Mouse (Mus musculus) embryonic facial prominence, embryonic 11.5 days (tissue): ENCODE measurements at regions not wholly inside any gene's neighbourhood (a gene's known extent, or its start where the extent isn't known, plus 50 kb on each side); places are given as distances from the start of the nearest gene placed in this dataset.

Source experiments
- ATAC-seq: fragments of 200-750 bp; cut with Nextera tagmentation; replicated peaks from 2 replicates; pipeline ENCODE4 v1.8.0; 2017; ENCODE audit warnings: low read depth; ENCODE audit not compliant: insufficient number of reproducible peaks, low FRiP score, low TSS enrichment
- DNase-seq: peaks from one replicate; pipeline ENCODE4 v3.0.0-alpha.2; 2015; ENCODE audit warnings: low spot score
- H3K27ac ChIP-seq: fragments of 300-500 bp; sonication (generic); replicated peaks from 2 replicates; pipeline ENCODE4 v1.5.1; 2014; ENCODE audit warnings: mild to moderate bottlenecking, low read depth, low read length, control low read depth
- H3K27me3 ChIP-seq: fragments of 300-500 bp; sonication (generic); 2 replicates; pipeline ENCODE4 v1.6.1; 2014; ENCODE audit warnings: mild to moderate bottlenecking, low read length, moderate library complexity, mixed read lengths; ENCODE audit not compliant: control insufficient read depth, insufficient read depth
- H3K36me3 ChIP-seq: fragments of 300-500 bp; sonication (generic); replicated peaks from 2 replicates; pipeline ENCODE4 v1.6.1; 2014; ENCODE audit warnings: low read depth, mild to moderate bottlenecking, low read length, moderate library complexity, mixed read lengths; ENCODE audit not compliant: control insufficient read depth, insufficient read depth
- H3K4me1 ChIP-seq: fragments of 300-500 bp; sonication (generic); 2 replicates; pipeline ENCODE4 v1.6.1; 2014; ENCODE audit warnings: low read length, mixed read lengths; ENCODE audit not compliant: control insufficient read depth, insufficient read depth
- H3K4me2 ChIP-seq: fragments of 300-500 bp; sonication (generic); 2 replicates; pipeline ENCODE4 v1.6.1; 2014; ENCODE audit warnings: low read depth, mild to moderate bottlenecking, control low read depth, low read length, moderate library complexity
- H3K4me3 ChIP-seq: fragments of 300-500 bp; sonication (generic); 2 replicates; pipeline ENCODE4 v1.5.1; 2014; ENCODE audit warnings: low read depth, low read length, control low read depth
- H3K9ac ChIP-seq: fragments of 300-500 bp; sonication (generic); replicated peaks from 2 replicates; pipeline ENCODE4 v1.6.1; 2014; ENCODE audit warnings: mild to moderate bottlenecking, control low read depth, low read length
- H3K9me3 ChIP-seq: fragments of 300-500 bp; sonication (generic); replicated peaks from 2 replicates; pipeline ENCODE4 v1.6.1; 2016; ENCODE audit warnings: mild to moderate bottlenecking, low read length, inconsistent platforms, mixed read lengths; ENCODE audit not compliant: control insufficient read depth
- WGBS: fragments of 180-500 bp; shearing (Covaris S2); extraction: QIAGEN DNeasy Blood & Tissue Kit; methylation state at CpG from one replicate; pipeline ENCODE4 v1.1.7; 2014; 5-methylcytosine and 5-hydroxymethylcytosine counted together

DNA sequence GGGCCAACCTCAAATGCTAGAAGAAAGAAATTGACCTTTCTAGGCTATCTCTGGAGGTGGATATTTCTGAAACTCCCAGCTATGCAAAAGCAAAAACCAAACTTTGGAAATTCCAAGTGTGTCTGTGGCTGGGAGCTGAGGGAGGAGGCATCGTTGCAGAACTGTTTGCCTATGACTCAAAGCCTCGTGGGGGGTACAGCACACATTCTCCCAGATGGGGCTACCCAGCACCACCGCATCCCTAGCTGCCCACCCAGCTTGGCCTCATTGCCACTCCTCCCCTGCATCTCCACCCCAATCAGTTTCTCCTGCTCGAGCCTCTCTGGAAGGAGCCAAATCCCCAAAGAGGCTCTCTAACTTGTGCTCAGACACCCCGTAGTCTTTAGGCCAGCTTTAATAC, 107.0 kb downstream of the Pja1 start:
- 68% methylated on average over 5 of the region's 5 CpGs for WGBS
- Histone ChIP-seq H3K9me3 (no peaks in the 10 kb centered on the region), H3K4me3 (no peak overlapping the region), H3K9ac (no peak overlapping the region), H3K4me1 (no peaks in the 10 kb centered on the region), H3K36me3 (no peaks in the 10 kb centered on the region), H3K27ac (no peak overlapping the region), H3K4me2 (no peak overlapping the region), H3K27me3 (peaks cover 5% of the 10 kb centered on the region; the same call in 1 of the 2 replicates)
- no peak for DNase-seq
- no peak for ATAC-seq

DNA sequence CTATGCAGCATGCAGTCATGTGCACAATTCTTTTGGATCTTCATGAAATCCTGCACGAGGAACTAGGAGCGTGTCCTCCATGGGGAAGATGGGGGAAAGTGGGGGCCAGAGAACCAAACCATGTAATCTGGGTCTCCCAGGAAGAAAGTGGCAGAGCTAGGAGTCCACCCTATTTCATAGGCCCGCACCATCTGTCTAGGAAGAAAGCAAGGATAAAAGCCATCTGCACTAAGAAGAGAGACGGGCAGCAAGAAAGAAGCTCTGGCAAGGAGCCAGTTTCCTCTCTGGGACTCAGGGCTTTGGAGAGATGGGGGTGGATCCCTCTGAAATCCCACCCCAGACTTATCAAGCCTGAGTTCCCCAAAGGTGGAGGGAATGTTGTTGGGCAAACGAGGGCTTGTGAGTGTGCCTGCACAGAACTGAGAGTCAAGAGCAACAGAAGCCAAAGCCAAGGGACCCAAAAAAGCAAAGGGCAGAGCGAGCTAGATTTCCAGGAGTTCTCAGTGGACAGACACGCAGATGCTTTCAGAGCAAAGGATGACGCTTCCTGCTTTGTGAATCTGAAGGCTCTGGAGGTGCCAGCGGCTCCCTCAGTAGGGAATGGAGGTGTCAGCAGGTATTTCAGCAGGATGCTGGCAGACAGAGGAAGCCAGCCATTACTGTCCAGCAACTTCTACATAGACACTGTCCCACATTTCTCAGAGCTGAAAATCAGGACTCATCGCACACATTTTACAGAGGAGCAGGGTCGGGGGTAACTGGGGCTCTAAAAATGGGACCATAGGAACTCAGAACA, 110.8 kb downstream of the Pja1 start:
- ATAC-seq (no peak), DNase-seq (no peak)
- no peaks in the 10 kb centered on the region for H3K4me1 ChIP-seq
- no peak overlapping the region for H3K4me3 ChIP-seq
- H3K9ac ChIP-seq: no peak overlapping the region
- no peaks in the 10 kb centered on the region for H3K9me3 ChIP-seq
- H3K27ac ChIP-seq: no peak overlapping the region
- no peak overlapping the region for H3K4me2 ChIP-seq
- WGBS: 81% methylated on average over 11 of the region's 11 CpGs
- H3K36me3 ChIP-seq: no peaks in the 10 kb centered on the region
- peaks cover 8% of the 10 kb centered on the region; the same call in 1 of the 2 replicates for H3K27me3 ChIP-seq

DNA sequence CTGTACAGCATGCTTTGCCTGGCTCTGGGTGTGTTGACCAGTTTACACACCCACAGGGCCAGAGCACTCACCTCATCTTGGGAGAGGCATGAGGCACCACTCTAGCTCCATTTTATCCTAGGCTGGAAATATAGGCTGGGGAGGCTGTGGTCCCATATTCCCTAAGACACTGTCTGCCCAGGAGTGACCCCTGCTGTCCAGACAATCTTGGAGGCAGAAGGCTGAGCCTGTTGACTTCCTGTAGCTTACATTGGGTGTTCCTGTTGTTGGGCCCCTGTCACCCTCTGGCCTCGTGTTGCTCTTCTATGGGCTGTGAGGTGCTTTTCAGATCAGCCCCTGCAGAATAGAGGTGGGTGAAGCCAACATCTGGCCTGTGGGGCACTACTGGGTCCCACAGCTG, 112.3 kb downstream of the Pja1 start:
- no peak for ATAC-seq
- no peak overlapping the region for H3K9ac ChIP-seq
- H3K27ac ChIP-seq: no peak overlapping the region
- H3K4me1 ChIP-seq: no peaks in the 10 kb centered on the region
- H3K4me2 ChIP-seq: no peak overlapping the region
- no peaks in the 10 kb centered on the region for H3K36me3 ChIP-seq
- H3K4me3 ChIP-seq: no peak overlapping the region
- H3K9me3 ChIP-seq: no peaks in the 10 kb centered on the region
- DNase-seq: no peak
- H3K27me3 ChIP-seq: peaks cover 6% of the 10 kb centered on the region; the same call in 1 of the 2 replicates
- WGBS: 20% methylated on average over 1 of the region's 1 CpGs

DNA sequence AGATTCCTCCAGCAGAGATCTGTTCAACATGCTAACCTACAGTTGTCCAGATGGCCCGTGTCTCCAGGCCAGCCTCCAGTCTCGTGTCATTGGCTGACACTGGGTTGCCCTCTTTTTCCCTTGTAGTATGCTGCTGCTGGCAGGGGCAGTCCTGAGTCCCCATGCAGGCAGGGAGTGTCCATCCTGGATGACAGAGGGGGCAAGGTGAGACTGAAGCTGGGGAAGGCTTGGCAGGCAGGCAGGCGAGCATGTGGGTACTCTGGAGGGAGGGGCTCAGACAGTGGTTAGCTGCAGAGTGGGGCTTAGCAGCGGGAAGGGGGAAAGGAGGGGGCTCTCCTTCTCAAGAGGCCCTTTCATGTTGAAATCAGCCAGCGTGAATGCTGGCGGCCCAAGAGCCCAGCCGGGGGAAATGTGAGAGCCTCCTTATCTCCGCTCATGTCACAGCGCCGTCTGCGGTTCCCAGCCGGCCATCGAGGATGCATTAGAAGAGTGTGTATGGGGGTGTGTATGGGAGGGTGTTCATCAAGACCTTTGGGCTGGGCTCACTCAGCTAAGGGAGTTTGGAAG, 112.9 kb downstream of the Pja1 start:
- Histone ChIP-seq H3K27ac (no peak overlapping the region), H3K4me3 (no peak overlapping the region)
- 17% methylated on average over 13 of the region's 13 CpGs for WGBS

DNA sequence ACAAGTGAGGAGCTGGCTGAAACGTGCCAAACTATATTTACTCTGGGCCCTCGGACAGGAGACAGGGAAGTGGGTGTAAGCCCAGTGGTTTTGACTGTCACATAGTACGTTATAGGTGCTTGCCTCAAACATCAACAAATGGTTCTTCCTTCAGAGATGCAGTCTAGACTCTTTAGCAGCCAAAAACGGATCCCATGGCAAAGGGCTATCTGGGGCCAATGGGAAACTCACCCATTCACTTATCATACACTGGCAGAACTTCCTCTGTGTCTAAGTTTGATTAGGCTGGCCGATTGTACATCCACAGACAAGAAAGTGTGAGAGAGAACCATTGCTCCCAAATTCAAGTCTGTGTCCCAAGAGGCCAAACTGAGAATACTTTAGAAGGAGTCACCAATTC, 115.9 kb downstream of the Pja1 start:
- Histone ChIP-seq H3K4me2 (no peak overlapping the region), H3K9me3 (no peaks in the 10 kb centered on the region), H3K27me3 (peaks cover 2% of the 10 kb centered on the region; the same call in 1 of the 2 replicates), H3K27ac (no peak overlapping the region), H3K4me3 (no peak overlapping the region), H3K36me3 (no peaks in the 10 kb centered on the region), H3K4me1 (no peaks in the 10 kb centered on the region), H3K9ac (no peak overlapping the region)
- DNase-seq (no peak), ATAC-seq (no peak)
- WGBS: 76% methylated on average over 5 of the region's 5 CpGs

More for the DNA sequence above, 112.9 kb downstream of the Pja1 start:
- DNase-seq (peak; percentile 14), ATAC-seq (peak; percentile 85)
- no peaks in the 10 kb centered on the region for H3K9me3 ChIP-seq
- no peak overlapping the region for H3K9ac ChIP-seq
- peaks cover 6% of the 10 kb centered on the region; the same call in 1 of the 2 replicates for H3K27me3 ChIP-seq
- no peaks in the 10 kb centered on the region for H3K36me3 ChIP-seq
- H3K4me2 ChIP-seq: no peak overlapping the region
- H3K4me1 ChIP-seq: no peaks in the 10 kb centered on the region

DNA sequence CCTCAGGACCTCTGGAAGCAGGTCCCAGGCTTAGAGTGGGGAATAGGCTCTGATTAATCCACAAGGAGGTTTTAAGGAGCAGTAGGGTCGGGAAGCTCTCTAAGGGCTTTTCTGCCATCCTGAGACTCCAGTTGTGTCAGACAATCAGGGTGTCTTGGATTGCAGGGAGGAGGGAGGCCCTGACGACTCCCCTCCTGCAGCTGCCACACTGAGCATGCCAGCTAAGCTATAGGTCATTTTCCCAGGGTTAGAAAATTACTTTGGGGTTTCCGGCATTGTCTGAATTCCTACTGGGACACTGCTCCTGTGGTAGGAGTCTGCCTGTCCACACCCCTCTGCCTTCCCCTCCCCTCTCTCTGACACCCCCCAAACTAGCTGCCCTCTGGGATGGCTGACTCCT, 120.8 kb downstream of the Pja1 start:
- WGBS: 46% methylated on average over 3 of the region's 3 CpGs
- Histone ChIP-seq H3K4me3 (no peak overlapping the region), H3K36me3 (no peaks in the 10 kb centered on the region), H3K27me3 (peaks cover 4% of the 10 kb centered on the region; the same call in 1 of the 2 replicates), H3K4me1 (no peaks in the 10 kb centered on the region), H3K9me3 (no peaks in the 10 kb centered on the region), H3K9ac (no peak overlapping the region), H3K4me2 (no peak overlapping the region), H3K27ac (no peak overlapping the region)
- no peak for DNase-seq
- no peak for ATAC-seq

DNA sequence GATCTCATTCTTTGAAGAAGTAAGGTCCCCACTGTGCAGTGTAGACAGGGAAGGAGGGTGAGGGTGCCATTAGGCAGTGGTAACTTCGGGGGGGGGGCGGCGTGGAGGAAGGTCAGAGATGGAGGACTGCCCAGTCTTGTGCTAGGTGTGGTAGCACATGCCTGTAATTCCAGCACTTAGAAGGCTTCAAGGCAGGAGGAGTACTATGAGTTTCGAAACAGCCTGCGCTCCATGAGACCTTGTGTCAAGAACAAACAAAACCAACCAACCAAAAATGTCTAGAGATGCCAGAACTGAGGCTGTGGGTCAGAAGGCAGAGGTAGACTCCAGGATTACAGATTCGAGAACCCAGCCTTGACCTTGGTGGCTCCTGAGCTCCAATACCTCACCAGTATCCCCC, 130.8 kb downstream of the Pja1 start:
- Histone ChIP-seq H3K9ac (no peak overlapping the region), H3K9me3 (no peaks in the 10 kb centered on the region), H3K27me3 (no peaks in the 10 kb centered on the region), H3K27ac (no peak overlapping the region), H3K4me2 (no peak overlapping the region), H3K4me1 (no peaks in the 10 kb centered on the region; the same call in 1 of the 2 replicates), H3K36me3 (no peaks in the 10 kb centered on the region), H3K4me3 (no peak overlapping the region)
- WGBS: 84% methylated on average over 6 of the region's 6 CpGs
- no peak for ATAC-seq
- DNase-seq: no peak
